Mouse (Mus musculus): Measurements from ENCODE around the gene Gm5065. TPM values are rescaled to one million over a fixed set of nuclear protein-coding genes. Genes with fewer than 3 reads are reported as not detected.

The Gm5065 gene
- not detected in 2 replicates for polyA plus RNA-seq (2015; fragmentation: Nextera tagmentation; extraction: Ambion mirVana)

DNA sequence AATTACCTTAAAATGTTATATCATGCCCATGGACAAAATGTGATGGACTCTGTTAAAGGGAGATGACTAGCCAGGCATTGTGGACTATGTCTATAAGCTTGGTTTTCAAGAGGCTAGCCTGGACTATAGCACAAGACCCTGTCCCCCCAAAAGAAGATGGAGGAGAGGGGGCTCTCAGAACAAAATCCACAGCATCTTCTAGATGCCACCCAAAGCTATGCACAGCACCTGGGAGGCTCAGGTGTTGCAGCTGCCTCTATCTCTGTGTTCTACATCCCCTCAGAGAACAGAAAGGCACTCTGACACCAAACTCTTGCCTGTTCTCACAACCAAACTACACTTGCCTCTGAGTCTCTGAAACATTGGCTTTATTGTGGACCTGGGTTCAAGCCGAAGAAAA is at the start of gene Gm5065:
Gm5065 (plus strand) TSS at position 301 of the 400 bp plus-strand sequence.
- no peaks in the 10 kb centered on the region for H3K36me3 ChIP-seq (ENCODE audit: control insufficient read depth, insufficient read depth)
- no peak within 1 kb of the TSS for H3K27ac ChIP-seq (ENCODE audit: low read length)
- no peaks in the 10 kb centered on the region for H3K27me3 ChIP-seq (replicated peaks; ENCODE audit: control insufficient read depth, insufficient read depth, low read length)
- no peaks in the 10 kb centered on the region for H3K4me1 ChIP-seq (replicated peaks; ENCODE audit: control insufficient read depth, insufficient read depth, low read length)
- no peak for ATAC-seq
- no peak within 1 kb of the TSS for H3K9ac ChIP-seq (replicated peaks; ENCODE audit: low read depth, low read length)
- WGBS: 80% methylated on average over 1 of the region's 1 CpGs
- H3K4me2 ChIP-seq (ENCODE audit: low read length): no peak within 1 kb of the TSS
- no peak within 1 kb of the TSS for H3K4me3 ChIP-seq (replicated peaks; ENCODE audit: low read length)
- peaks cover 27% of the 10 kb centered on the region for H3K9me3 ChIP-seq (ENCODE audit: control insufficient read depth, low read length)

DNA sequence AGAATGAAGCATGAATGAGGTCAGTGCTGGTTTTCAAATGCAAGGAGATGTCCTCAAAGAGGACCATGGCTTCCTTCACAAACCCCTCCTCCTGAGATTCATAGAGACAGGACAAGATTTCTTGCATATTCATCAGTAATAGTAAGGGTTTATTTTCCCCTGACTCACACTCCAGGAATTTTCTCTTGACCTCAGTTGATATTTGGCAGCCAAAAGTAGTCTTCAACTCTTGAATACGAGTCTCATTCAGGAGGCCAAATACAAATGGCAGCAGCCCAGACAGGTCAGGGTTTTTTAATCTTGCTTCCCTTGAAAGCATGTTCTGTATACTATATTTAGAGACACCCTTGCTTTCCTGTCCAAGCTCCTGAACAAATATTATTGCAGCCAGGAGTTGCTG is 22.8 kb upstream of the Gm5065 start:
- Histone ChIP-seq H3K4me1 (replicated peaks; ENCODE audit: control insufficient read depth, insufficient read depth, low read length) (no peaks in the 10 kb centered on the region), H3K36me3 (ENCODE audit: control insufficient read depth, insufficient read depth) (no peaks in the 10 kb centered on the region), H3K9me3 (ENCODE audit: control insufficient read depth, low read length) (peaks cover 6% of the 10 kb centered on the region; the same call in 1 of the 2 replicates), H3K27ac (ENCODE audit: low read length) (no peak overlapping the region), H3K9ac (replicated peaks; ENCODE audit: low read depth, low read length) (no peak overlapping the region), H3K4me3 (replicated peaks; ENCODE audit: low read length) (no peak overlapping the region), H3K4me2 (ENCODE audit: low read length) (no peak overlapping the region), H3K27me3 (replicated peaks; ENCODE audit: control insufficient read depth, insufficient read depth, low read length) (no peaks in the 10 kb centered on the region)
- ATAC-seq: no peak
- WGBS: 79% methylated on average over 1 of the region's 1 CpGs

GRCm38 (mm10) chr7:5350935-5351334 is 598 bp downstream of the Gm5065 start, which contains the start of gene Nlrp2:
Nlrp2 (minus strand) TSS chr7:5351035.
- ATAC-seq: no peak
- H3K27me3 ChIP-seq (replicated peaks; ENCODE audit: control insufficient read depth, insufficient read depth, low read length): no peaks in the 10 kb centered on the region
- no peak within 1 kb of the TSS for H3K4me3 ChIP-seq (replicated peaks; ENCODE audit: low read length)
- H3K4me1 ChIP-seq (replicated peaks; ENCODE audit: control insufficient read depth, insufficient read depth, low read length): no peaks in the 10 kb centered on the region
- H3K36me3 ChIP-seq (ENCODE audit: control insufficient read depth, insufficient read depth): no peaks in the 10 kb centered on the region
- no peak within 1 kb of the TSS for H3K9ac ChIP-seq (replicated peaks; ENCODE audit: low read depth, low read length)
- H3K27ac ChIP-seq (ENCODE audit: low read length): no peak within 1 kb of the TSS
- no peak within 1 kb of the TSS for H3K4me2 ChIP-seq (ENCODE audit: low read length)
- peaks cover 29% of the 10 kb centered on the region for H3K9me3 ChIP-seq (ENCODE audit: control insufficient read depth, low read length)
- 86% methylated on average over 4 of the region's 4 CpGs for WGBS

- H3K4me3 ChIP-seq (replicated peaks; ENCODE audit: low read length): no peak overlapping the region
- H3K27ac ChIP-seq (ENCODE audit: low read length): no peak overlapping the region
- H3K27me3 ChIP-seq (replicated peaks; ENCODE audit: control insufficient read depth, insufficient read depth, low read length): no peaks in the 10 kb centered on the region
- H3K9ac ChIP-seq (replicated peaks; ENCODE audit: low read depth, low read length): no peak overlapping the region
- 95% methylated on average over 5 of the region's 5 CpGs for WGBS
- H3K4me1 ChIP-seq (replicated peaks; ENCODE audit: control insufficient read depth, insufficient read depth, low read length): no peaks in the 10 kb centered on the region
- no peak overlapping the region for H3K4me2 ChIP-seq (ENCODE audit: low read length)
- ATAC-seq: no peak
- peaks cover 34% of the 10 kb centered on the region for H3K9me3 ChIP-seq (ENCODE audit: control insufficient read depth, low read length)
- no peaks in the 10 kb centered on the region for H3K36me3 ChIP-seq (ENCODE audit: control insufficient read depth, insufficient read depth)
These were observed 13.3 kb downstream of the Gm5065 start for GRCm38 (mm10) chr7:5363599-5363998.

DNA sequence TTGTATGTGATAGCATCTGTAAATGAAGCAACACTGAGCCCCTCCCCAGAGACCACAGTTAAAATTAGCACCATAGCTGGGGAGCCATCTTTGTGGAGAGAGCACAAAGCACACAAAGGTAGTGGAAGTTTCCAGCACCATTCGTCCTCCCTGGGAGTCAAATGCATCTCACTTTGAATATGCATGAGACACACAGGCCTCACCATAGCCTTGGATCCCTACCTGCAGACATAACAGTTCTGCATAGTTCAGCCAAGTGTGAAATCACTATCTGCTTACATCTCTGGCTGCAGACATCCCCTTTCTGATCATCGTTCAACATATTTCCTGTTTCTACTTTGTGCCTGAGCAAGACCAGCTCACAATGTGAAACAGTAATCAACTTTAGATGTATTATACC is 16.4 kb downstream of the Gm5065 start:
- no peak overlapping the region for H3K27ac ChIP-seq (ENCODE audit: low read length)
- WGBS: 82% methylated on average over 2 of the region's 2 CpGs
- no peak overlapping the region for H3K4me2 ChIP-seq (ENCODE audit: low read length)
- no peak for ATAC-seq
- H3K36me3 ChIP-seq (ENCODE audit: control insufficient read depth, insufficient read depth): no peaks in the 10 kb centered on the region
- peaks cover 26% of the 10 kb centered on the region for H3K9me3 ChIP-seq (ENCODE audit: control insufficient read depth, low read length)
- no peak overlapping the region for H3K4me3 ChIP-seq (replicated peaks; ENCODE audit: low read length)
- H3K27me3 ChIP-seq (replicated peaks; ENCODE audit: control insufficient read depth, insufficient read depth, low read length): no peaks in the 10 kb centered on the region
- no peaks in the 10 kb centered on the region for H3K4me1 ChIP-seq (replicated peaks; ENCODE audit: control insufficient read depth, insufficient read depth, low read length)
- H3K9ac ChIP-seq (replicated peaks; ENCODE audit: low read depth, low read length): no peak overlapping the region

GRCm38 (mm10) chr7:5406201-5406600 is 55.9 kb downstream of the Gm5065 start:
- WGBS: 34% methylated on average over 2 of the region's 2 CpGs
- Histone ChIP-seq H3K9ac (replicated peaks; ENCODE audit: low read depth, low read length) (no peak overlapping the region), H3K4me1 (replicated peaks; ENCODE audit: control insufficient read depth, insufficient read depth, low read length) (no peaks in the 10 kb centered on the region), H3K36me3 (ENCODE audit: control insufficient read depth, insufficient read depth) (no peaks in the 10 kb centered on the region), H3K27me3 (replicated peaks; ENCODE audit: control insufficient read depth, insufficient read depth, low read length) (no peaks in the 10 kb centered on the region), H3K9me3 (ENCODE audit: control insufficient read depth, low read length) (no peaks in the 10 kb centered on the region; the same call in 1 of the 2 replicates), H3K4me2 (ENCODE audit: low read length) (no peak overlapping the region), H3K27ac (ENCODE audit: low read length) (no peak overlapping the region), H3K4me3 (replicated peaks; ENCODE audit: low read length) (no peak overlapping the region)
- ATAC-seq: no peak

Other genes starting within 250 kb of the Gm5065 start
- 0.14 TPM in 1 of 2 replicates, not detected in the other for gene Rfpl4, start 233.6 kb upstream of the Gm5065 start, polyA plus RNA-seq (2015; fragmentation: Nextera tagmentation; extraction: Ambion mirVana)
- gene Rasl2-9, start 224.6 kb upstream of the Gm5065 start, polyA plus RNA-seq (2015; fragmentation: Nextera tagmentation; extraction: Ambion mirVana): 0.32 TPM in 1 of 2 replicates, not detected in the other
- not detected in 2 replicates for gene Vmn1r55, start 200.9 kb upstream of the Gm5065 start, polyA plus RNA-seq (2015; fragmentation: Nextera tagmentation; extraction: Ambion mirVana)
- not detected in 2 replicates for gene Vmn1r56, start 153.8 kb upstream of the Gm5065 start, polyA plus RNA-seq (2015; fragmentation: Nextera tagmentation; extraction: Ambion mirVana)
- gene Vmn1r57, start 132.0 kb upstream of the Gm5065 start, polyA plus RNA-seq (2015; fragmentation: Nextera tagmentation; extraction: Ambion mirVana): not detected in 2 replicates
- not detected in 2 replicates for gene Nlrp2, start 498 bp downstream of the Gm5065 start, polyA plus RNA-seq (2015; fragmentation: Nextera tagmentation; extraction: Ambion mirVana)
- not detected in 2 replicates for gene Vmn1r58, start 62.9 kb downstream of the Gm5065 start, polyA plus RNA-seq (2015; fragmentation: Nextera tagmentation; extraction: Ambion mirVana)
- gene Vmn1r59, start 106.2 kb downstream of the Gm5065 start, polyA plus RNA-seq (2015; fragmentation: Nextera tagmentation; extraction: Ambion mirVana): not detected in 2 replicates
- not detected in 2 replicates for gene Vmn2r28, start 143.4 kb downstream of the Gm5065 start, polyA plus RNA-seq (2015; fragmentation: Nextera tagmentation; extraction: Ambion mirVana)
- not detected in 2 replicates for gene Vmn1r60, start 196.8 kb downstream of the Gm5065 start, polyA plus RNA-seq (2015; fragmentation: Nextera tagmentation; extraction: Ambion mirVana)

Data from forebrain, embryonic 16.5 days (tissue).